Mouse (Mus musculus): ENCODE results near the gene Isy1. TPM values are rescaled to one million over a fixed set of nuclear protein-coding genes. Genes with fewer than 3 reads are reported as not detected.

Isy1 gene
- polyA plus RNA-seq, 1 experiment from 2014 or later, result 25.7 TPM

GRCm38 (mm10) chr6:87809651-87810161 is 28.9 kb downstream of the Isy1 start:
- Histone ChIP-seq H3K9ac (peak overlapping the region; percentile 51; the same call in 1 of the 2 replicates), H3K36me3 (peaks cover 15% of the 10 kb centered on the region), H3K27me3 (peaks cover 4% of the 10 kb centered on the region; the same call in 1 of the 2 replicates), H3K4me3 (no peak overlapping the region), H3K9me3 (no peaks in the 10 kb centered on the region), H3K27ac (no peak overlapping the region), H3K4me2 (0 out of 2 replicates have a peak overlapping the region, but pooled peaks have one; percentile 84), H3K4me1 (replicated peaks) (peaks cover 24% of the 10 kb centered on the region)
- no peak for ATAC-seq (ENCODE audit: low FRiP score)
- WGBS, result 89% methylated on average over 6 of the region's 6 CpGs

GRCm38 (mm10) chr6:87809144-87809543 is 29.5 kb downstream of the Isy1 start:
- WGBS, result 93% methylated on average over 2 of the region's 2 CpGs

GRCm38 (mm10) chr6:87808521-87808920 is 30.1 kb downstream of the Isy1 start:
- no peak overlapping the region for H3K9ac ChIP-seq
- peaks cover 24% of the 10 kb centered on the region for H3K4me1 ChIP-seq (replicated peaks)
- H3K9me3 ChIP-seq, result no peaks in the 10 kb centered on the region
- H3K4me2 ChIP-seq, result no peak overlapping the region
- 77% methylated on average over 3 of the region's 3 CpGs for WGBS
- peaks cover 4% of the 10 kb centered on the region; the same call in 1 of the 2 replicates for H3K27me3 ChIP-seq
- H3K36me3 ChIP-seq, result peaks cover 12% of the 10 kb centered on the region
- no peak overlapping the region for H3K4me3 ChIP-seq
- H3K27ac ChIP-seq, result no peak overlapping the region
- no peak for ATAC-seq (ENCODE audit: low FRiP score)

More at GRCm38 (mm10) chr6:87809144-87809543, 29.5 kb downstream of the Isy1 start:
- Histone ChIP-seq H3K27me3 (peaks cover 4% of the 10 kb centered on the region; the same call in 1 of the 2 replicates), H3K36me3 (peaks cover 17% of the 10 kb centered on the region), H3K4me2 (no peak overlapping the region), H3K9me3 (no peaks in the 10 kb centered on the region), H3K27ac (no peak overlapping the region), H3K4me3 (no peak overlapping the region), H3K4me1 (replicated peaks) (peaks cover 24% of the 10 kb centered on the region), H3K9ac (no peak overlapping the region)
- no peak for ATAC-seq (ENCODE audit: low FRiP score)

GRCm38 (mm10) chr6:87807735-87808440 is 30.7 kb downstream of the Isy1 start:
- H3K9me3 ChIP-seq, result no peaks in the 10 kb centered on the region
- H3K4me3 ChIP-seq, result no peak overlapping the region
- WGBS, result 84% methylated on average over 4 of the region's 4 CpGs
- peaks cover 9% of the 10 kb centered on the region for H3K36me3 ChIP-seq
- H3K4me2 ChIP-seq, result no peak overlapping the region
- H3K9ac ChIP-seq, result no peak overlapping the region
- H3K27ac ChIP-seq, result no peak overlapping the region
- peaks cover 24% of the 10 kb centered on the region for H3K4me1 ChIP-seq (replicated peaks)
- H3K27me3 ChIP-seq, result 0 out of 2 replicates have a peak, but pooled peaks cover 4% of the 10 kb centered on the region
- no peak for ATAC-seq (ENCODE audit: low FRiP score)

GRCm38 (mm10) chr6:87806857-87807256 is 31.7 kb downstream of the Isy1 start:
- H3K4me3 ChIP-seq, result no peak overlapping the region
- H3K36me3 ChIP-seq, result peaks cover 12% of the 10 kb centered on the region
- H3K27ac ChIP-seq, result no peak overlapping the region
- WGBS, result 58% methylated on average over 2 of the region's 2 CpGs
- no peak overlapping the region for H3K9ac ChIP-seq
- 0 out of 2 replicates have a peak, but pooled peaks cover 4% of the 10 kb centered on the region for H3K27me3 ChIP-seq
- peaks cover 19% of the 10 kb centered on the region for H3K4me1 ChIP-seq (replicated peaks)
- ATAC-seq (ENCODE audit: low FRiP score), result no peak
- H3K9me3 ChIP-seq, result no peaks in the 10 kb centered on the region
- H3K4me2 ChIP-seq, result no peak overlapping the region

- ATAC-seq (ENCODE audit: low FRiP score), result no peak
- 98% methylated on average over 2 of the region's 2 CpGs for WGBS
- no peak overlapping the region for H3K9ac ChIP-seq
- H3K4me2 ChIP-seq, result no peak overlapping the region
- no peak overlapping the region for H3K27ac ChIP-seq
- peaks cover 12% of the 10 kb centered on the region for H3K36me3 ChIP-seq
- H3K4me3 ChIP-seq, result no peak overlapping the region
- peaks cover 16% of the 10 kb centered on the region for H3K4me1 ChIP-seq (replicated peaks)
- 0 out of 2 replicates have a peak, but pooled peaks cover 4% of the 10 kb centered on the region for H3K27me3 ChIP-seq
- no peaks in the 10 kb centered on the region for H3K9me3 ChIP-seq
Observed at GRCm38 (mm10) chr6:87806028-87806427, 32.6 kb downstream of the Isy1 start.

GRCm38 (mm10) chr6:87805448-87805847 is 33.1 kb downstream of the Isy1 start:
- Histone ChIP-seq H3K4me3 (no peak overlapping the region), H3K27ac (no peak overlapping the region), H3K27me3 (0 out of 2 replicates have a peak, but pooled peaks cover 4% of the 10 kb centered on the region), H3K4me1 (replicated peaks) (peaks cover 10% of the 10 kb centered on the region), H3K4me2 (no peak overlapping the region), H3K9ac (no peak overlapping the region), H3K9me3 (no peaks in the 10 kb centered on the region), H3K36me3 (peaks cover 12% of the 10 kb centered on the region)
- no peak for ATAC-seq (ENCODE audit: low FRiP score)
- WGBS, result 90% methylated on average over 7 of the region's 7 CpGs

- no peak for ATAC-seq (ENCODE audit: low FRiP score)
- 0 out of 2 replicates have a peak, but pooled peaks cover 4% of the 10 kb centered on the region for H3K27me3 ChIP-seq
- H3K4me1 ChIP-seq (replicated peaks), result peaks cover 4% of the 10 kb centered on the region
Observed at GRCm38 (mm10) chr6:87804886-87805285, 33.7 kb downstream of the Isy1 start.

GRCm38 (mm10) chr6:87804036-87804435 is 34.6 kb downstream of the Isy1 start:
- Histone ChIP-seq H3K4me2 (no peak overlapping the region), H3K4me1 (replicated peaks) (no peaks in the 10 kb centered on the region), H3K27me3 (no peaks in the 10 kb centered on the region), H3K4me3 (no peak overlapping the region), H3K36me3 (peaks cover 12% of the 10 kb centered on the region), H3K27ac (no peak overlapping the region), H3K9me3 (no peaks in the 10 kb centered on the region), H3K9ac (no peak overlapping the region)
- no peak for ATAC-seq (ENCODE audit: low FRiP score)
- 92% methylated on average over 1 of the region's 1 CpGs for WGBS

More at GRCm38 (mm10) chr6:87804886-87805285, 33.7 kb downstream of the Isy1 start:
- Histone ChIP-seq H3K9me3 (no peaks in the 10 kb centered on the region), H3K36me3 (peaks cover 12% of the 10 kb centered on the region), H3K4me3 (no peak overlapping the region), H3K4me2 (no peak overlapping the region), H3K9ac (no peak overlapping the region), H3K27ac (no peak overlapping the region)
- 93% methylated on average over 7 of the region's 7 CpGs for WGBS

- peaks cover 12% of the 10 kb centered on the region for H3K36me3 ChIP-seq
- no peak overlapping the region for H3K4me2 ChIP-seq
- no peak overlapping the region for H3K9ac ChIP-seq
- WGBS, result 91% methylated on average over 7 of the region's 7 CpGs
- no peak overlapping the region for H3K27ac ChIP-seq
- no peaks in the 10 kb centered on the region for H3K9me3 ChIP-seq
- H3K4me3 ChIP-seq, result no peak overlapping the region
- H3K4me1 ChIP-seq (replicated peaks), result no peaks in the 10 kb centered on the region
- no peak for ATAC-seq (ENCODE audit: low FRiP score)
- no peaks in the 10 kb centered on the region for H3K27me3 ChIP-seq
Observed at GRCm38 (mm10) chr6:87802462-87802861, 36.1 kb downstream of the Isy1 start.

GRCm38 (mm10) chr6:87799576-87799975 is 39.0 kb downstream of the Isy1 start:
- no peak for ATAC-seq (ENCODE audit: low FRiP score)
- H3K27ac ChIP-seq, result no peak overlapping the region
- no peaks in the 10 kb centered on the region for H3K9me3 ChIP-seq
- no peak overlapping the region for H3K4me2 ChIP-seq
- H3K36me3 ChIP-seq, result peaks cover 9% of the 10 kb centered on the region
- H3K27me3 ChIP-seq, result no peaks in the 10 kb centered on the region
- no peak overlapping the region for H3K4me3 ChIP-seq
- H3K4me1 ChIP-seq (replicated peaks), result no peaks in the 10 kb centered on the region
- WGBS, result 93% methylated on average over 6 of the region's 6 CpGs
- H3K9ac ChIP-seq, result no peak overlapping the region

GRCm38 (mm10) chr6:87797321-87797720 is 41.3 kb downstream of the Isy1 start:
- 73% methylated on average over 2 of the region's 2 CpGs for WGBS
- H3K27me3 ChIP-seq, result no peaks in the 10 kb centered on the region

More at GRCm38 (mm10) chr6:87797321-87797720, 41.3 kb downstream of the Isy1 start:
- H3K4me2 ChIP-seq, result no peak overlapping the region
- no peak overlapping the region for H3K27ac ChIP-seq
- ATAC-seq (ENCODE audit: low FRiP score), result no peak
- peaks cover 20% of the 10 kb centered on the region for H3K36me3 ChIP-seq
- no peaks in the 10 kb centered on the region for H3K9me3 ChIP-seq
- H3K4me1 ChIP-seq (replicated peaks), result no peaks in the 10 kb centered on the region
- no peak overlapping the region for H3K4me3 ChIP-seq
- H3K9ac ChIP-seq, result no peak overlapping the region

Measured in hindbrain, embryonic 13.5 days (tissue).